Mouse (Mus musculus) embryo, embryonic 11.5 days (tissue): ENCODE measurements around the gene Gas1.

Source experiments
- DNase-seq: peaks from one replicate; pipeline ENCODE4 v3.0.0-alpha.2; 2012; ENCODE audit warnings: low read depth, low spot score

The Gas1 gene

GRCm38 (mm10) chr13:60173591-60174524, 3.3 kb downstream of the Gas1 start:
- no peak for DNase-seq

GRCm38 (mm10) chr13:60173186-60173585, 4.0 kb downstream of the Gas1 start:
- no peak for DNase-seq

GRCm38 (mm10) chr13:60172366-60173017, 4.7 kb downstream of the Gas1 start:
- no peak for DNase-seq

GRCm38 (mm10) chr13:60171781-60172180, 5.4 kb downstream of the Gas1 start:
- no peak for DNase-seq

- no peak for DNase-seq
Observed at GRCm38 (mm10) chr13:60170898-60171715, 6.1 kb downstream of the Gas1 start.

- DNase-seq: no peak
Observed at GRCm38 (mm10) chr13:60169026-60169425, 8.1 kb downstream of the Gas1 start.

- no peak for DNase-seq
Observed at GRCm38 (mm10) chr13:60156294-60157126, 20.7 kb downstream of the Gas1 start.

- DNase-seq: no peak
Observed at GRCm38 (mm10) chr13:60154170-60154569, 23.0 kb downstream of the Gas1 start.

- DNase-seq: no peak
Observed at GRCm38 (mm10) chr13:60148235-60148634, 28.9 kb downstream of the Gas1 start.

- no peak for DNase-seq
Observed at GRCm38 (mm10) chr13:60147857-60148181, 29.3 kb downstream of the Gas1 start.

GRCm38 (mm10) chr13:60146994-60147856, 29.9 kb downstream of the Gas1 start:
- DNase-seq: no peak

GRCm38 (mm10) chr13:60146231-60146630, 30.9 kb downstream of the Gas1 start:
- no peak for DNase-seq

- DNase-seq: no peak
Observed at GRCm38 (mm10) chr13:60136962-60137361, 40.2 kb downstream of the Gas1 start.

GRCm38 (mm10) chr13:60134439-60134799, 42.7 kb downstream of the Gas1 start:
- no peak for DNase-seq

GRCm38 (mm10) chr13:60133716-60134438, 43.3 kb downstream of the Gas1 start:
- no peak for DNase-seq

- DNase-seq: no peak
Observed at GRCm38 (mm10) chr13:60131771-60132170, 45.4 kb downstream of the Gas1 start.

GRCm38 (mm10) chr13:60129541-60129940, 47.6 kb downstream of the Gas1 start:
- DNase-seq: no peak

- no peak for DNase-seq
Observed at GRCm38 (mm10) chr13:60126338-60126737, 50.8 kb downstream of the Gas1 start.

GRCm38 (mm10) chr13:60125501-60126305, 51.5 kb downstream of the Gas1 start:
- no peak for DNase-seq
